Mouse (Mus musculus) intestine, embryonic 14.5 days (tissue): Measurements from ENCODE around the gene Itga1. TPM values are rescaled to one million over a fixed set of nuclear protein-coding genes. Genes with fewer than 3 reads are reported as not detected.

ENCODE experiments used
- ATAC-seq: fragments of 200-750 bp; cut with Nextera tagmentation; replicated peaks from 2 replicates; pipeline ENCODE4 v1.8.0; 2017; ENCODE audit warnings: low read depth, moderate number of reproducible peaks, moderate TSS enrichment, moderate library complexity; ENCODE audit not compliant: low FRiP score, low TSS enrichment
- DNase-seq: peaks from one replicate; pipeline ENCODE4 v3.0.0-alpha.2; 2018; ENCODE audit warnings: low spot score
- H3K27ac ChIP-seq: fragments of 300-500 bp; sonication (generic); 2 replicates; pipeline ENCODE4 v1.5.1; 2014; ENCODE audit warnings: low read depth, mild to moderate bottlenecking, control low read depth
- H3K27me3 ChIP-seq: fragments of 300-500 bp; sonication (generic); replicated peaks from 2 replicates; pipeline ENCODE4 v1.6.1; 2014; ENCODE audit warnings: low read length, control low read depth; ENCODE audit not compliant: control insufficient read depth, insufficient read depth
- H3K36me3 ChIP-seq: fragments of 300-500 bp; sonication (generic); 2 replicates; pipeline ENCODE4 v1.6.1; 2014; ENCODE audit warnings: low read length, control low read depth; ENCODE audit not compliant: control insufficient read depth, insufficient read depth
- H3K4me1 ChIP-seq: fragments of 300-500 bp; sonication (generic); replicated peaks from 2 replicates; pipeline ENCODE4 v1.6.1; 2014; ENCODE audit warnings: low read length, control low read depth, mixed read lengths; ENCODE audit not compliant: control insufficient read depth, insufficient read depth
- H3K4me2 ChIP-seq: fragments of 300-500 bp; sonication (generic); 2 replicates; pipeline ENCODE4 v1.6.1; 2014; ENCODE audit warnings: low read length
- H3K4me3 ChIP-seq: fragments of 300-500 bp; sonication (generic); 2 replicates; pipeline ENCODE4 v1.5.1; 2014; ENCODE audit warnings: low read depth, low read length, control low read depth, mixed read lengths
- H3K9ac ChIP-seq: fragments of 300-500 bp; sonication (generic); 2 replicates; pipeline ENCODE4 v1.6.1; 2014; ENCODE audit warnings: mild to moderate bottlenecking, low read length
- H3K9me3 ChIP-seq: fragments of 300-500 bp; sonication (generic); 2 replicates; pipeline ENCODE4 v1.6.1; 2016; ENCODE audit warnings: low read length, control low read depth; ENCODE audit not compliant: control insufficient read depth
- WGBS: fragments of 180-500 bp; shearing (Covaris S2); extraction: QIAGEN DNeasy Blood & Tissue Kit; methylation state at CpG from one replicate; pipeline ENCODE4 v1.1.7; 2014; 5-methylcytosine and 5-hydroxymethylcytosine counted together
- polyA plus RNA-seq: library from polyadenylated mRNA; unstranded; fragments of >200 nt; fragmentation: Nextera tagmentation; extraction: Ambion mirVana; gene quantifications from 2 replicates; pipeline ENCODE4 v1.2.1, GENCODE M21; 2014

Itga1 gene
- polyA plus RNA-seq, 1 experiment from 2014 or later = 23.3 TPM

GRCm38 (mm10) chr13:114924785-114925184 lies 177.0 kb downstream of the Itga1 start:
- no peak overlapping the region for H3K27ac ChIP-seq
- ATAC-seq (no peak), DNase-seq (no peak)
- H3K4me1 ChIP-seq = 0 out of 2 replicates have a peak, but pooled peaks cover 7% of the 10 kb centered on the region
- H3K9me3 ChIP-seq = no peaks in the 10 kb centered on the region
- no peak overlapping the region for H3K9ac ChIP-seq
- H3K27me3 ChIP-seq = no peaks in the 10 kb centered on the region
- H3K36me3 ChIP-seq = no peaks in the 10 kb centered on the region
- no peak overlapping the region for H3K4me3 ChIP-seq
- WGBS = 71% methylated on average over 1 of the region's 1 CpGs
- no peak overlapping the region for H3K4me2 ChIP-seq

DNA sequence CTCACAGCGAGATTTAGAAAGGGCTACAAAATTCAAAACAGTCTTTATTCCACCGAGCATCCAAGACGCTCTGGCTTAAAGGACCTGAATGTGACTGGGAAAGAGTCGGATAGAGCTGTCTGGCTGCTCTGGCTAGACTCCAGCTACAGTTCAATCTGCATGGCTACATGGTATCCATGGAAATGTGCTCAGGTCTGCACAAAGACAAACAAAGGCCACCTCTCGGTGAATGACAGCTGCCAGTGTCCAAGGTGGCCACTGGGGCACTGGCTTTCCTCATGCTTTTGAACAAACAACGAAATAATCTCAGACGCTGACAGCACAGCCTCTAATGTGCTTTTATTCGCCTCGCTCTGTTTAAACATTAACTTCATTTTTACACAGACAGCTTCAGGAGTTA lies 178.4 kb downstream of the Itga1 start:
- Histone ChIP-seq H3K27ac (no peak overlapping the region), H3K4me3 (no peak overlapping the region), H3K36me3 (no peaks in the 10 kb centered on the region), H3K4me2 (peak overlapping the region; percentile 20), H3K4me1 (0 out of 2 replicates have a peak, but pooled peaks cover 7% of the 10 kb centered on the region), H3K9ac (no peak overlapping the region), H3K27me3 (no peaks in the 10 kb centered on the region), H3K9me3 (no peaks in the 10 kb centered on the region)
- DNase-seq (no peak), ATAC-seq (peak; percentile 88)
- 35% methylated on average over 9 of the region's 9 CpGs for WGBS

DNA sequence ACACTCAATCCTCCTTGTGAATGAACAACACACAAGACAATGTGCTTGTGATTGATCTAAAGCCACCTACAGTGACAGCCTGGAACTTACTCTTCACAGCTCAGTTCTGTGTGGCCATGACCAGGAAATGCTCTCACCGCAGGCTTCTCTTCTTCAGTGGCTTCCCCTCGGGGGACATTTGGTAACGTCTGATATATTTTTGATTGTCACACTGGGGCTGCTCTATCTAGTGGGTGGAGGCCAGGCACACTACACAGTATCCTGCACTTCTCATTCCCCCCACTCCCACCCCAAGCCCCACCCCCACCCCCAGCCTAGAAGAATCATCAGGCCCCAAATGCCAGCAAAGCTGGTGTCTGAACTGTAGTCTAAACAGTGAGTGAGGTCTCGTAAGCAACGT lies 186.0 kb downstream of the Itga1 start:
- no peak overlapping the region for H3K4me2 ChIP-seq
- H3K9me3 ChIP-seq = no peaks in the 10 kb centered on the region
- peaks cover 9% of the 10 kb centered on the region; the same call in 1 of the 2 replicates for H3K4me1 ChIP-seq
- no peak for ATAC-seq
- H3K36me3 ChIP-seq = no peaks in the 10 kb centered on the region
- no peak overlapping the region for H3K9ac ChIP-seq
- no peak overlapping the region for H3K27ac ChIP-seq
- WGBS = 40% methylated on average over 5 of the region's 5 CpGs
- no peak for DNase-seq
- H3K4me3 ChIP-seq = no peak overlapping the region
- no peaks in the 10 kb centered on the region for H3K27me3 ChIP-seq

- DNase-seq (no peak), ATAC-seq (peak; percentile 85)
- no peaks in the 10 kb centered on the region for H3K27me3 ChIP-seq
- no peaks in the 10 kb centered on the region for H3K9me3 ChIP-seq
- peaks cover 9% of the 10 kb centered on the region; the same call in 1 of the 2 replicates for H3K4me1 ChIP-seq
- H3K4me2 ChIP-seq = no peak overlapping the region
- no peak overlapping the region for H3K9ac ChIP-seq
- no peak overlapping the region for H3K4me3 ChIP-seq
- WGBS = 51% methylated on average over 4 of the region's 4 CpGs
- no peaks in the 10 kb centered on the region for H3K36me3 ChIP-seq
- no peak overlapping the region for H3K27ac ChIP-seq
Measured at GRCm38 (mm10) chr13:114914963-114915362, 186.8 kb downstream of the Itga1 start.

- Histone ChIP-seq H3K27me3 (no peaks in the 10 kb centered on the region), H3K27ac (peak overlapping the region; percentile 47), H3K4me3 (no peak overlapping the region), H3K36me3 (no peaks in the 10 kb centered on the region), H3K4me1 (peaks cover 9% of the 10 kb centered on the region; the same call in 1 of the 2 replicates), H3K9me3 (no peaks in the 10 kb centered on the region), H3K4me2 (0 out of 2 replicates have a peak overlapping the region, but pooled peaks have one; percentile 1), H3K9ac (no peak overlapping the region)
- ATAC-seq (peak; percentile 41; the same call in 1 of the 2 replicates), DNase-seq (no peak)
- WGBS = 81% methylated on average over 4 of the region's 4 CpGs
Measured at GRCm38 (mm10) chr13:114914559-114914958, 187.2 kb downstream of the Itga1 start.

GRCm38 (mm10) chr13:114910629-114911028 lies 191.1 kb downstream of the Itga1 start:
- H3K4me1 ChIP-seq = peaks cover 2% of the 10 kb centered on the region; the same call in 1 of the 2 replicates
- 84% methylated on average over 9 of the region's 9 CpGs for WGBS
- no peak overlapping the region for H3K9ac ChIP-seq
- H3K4me2 ChIP-seq = no peak overlapping the region
- H3K9me3 ChIP-seq = no peaks in the 10 kb centered on the region
- ATAC-seq (no peak), DNase-seq (no peak)
- H3K27ac ChIP-seq = no peak overlapping the region
- H3K36me3 ChIP-seq = no peaks in the 10 kb centered on the region
- H3K4me3 ChIP-seq = no peak overlapping the region
- H3K27me3 ChIP-seq = no peaks in the 10 kb centered on the region

- H3K4me1 ChIP-seq = no peaks in the 10 kb centered on the region
- no peak overlapping the region for H3K9ac ChIP-seq
- H3K9me3 ChIP-seq = no peaks in the 10 kb centered on the region
- H3K4me2 ChIP-seq = no peak overlapping the region
- no peaks in the 10 kb centered on the region for H3K36me3 ChIP-seq
- ATAC-seq = no peak
- WGBS = 88% methylated on average over 5 of the region's 5 CpGs
- no peak overlapping the region for H3K27ac ChIP-seq
- no peak for DNase-seq
- H3K4me3 ChIP-seq = no peak overlapping the region
- no peaks in the 10 kb centered on the region for H3K27me3 ChIP-seq
Measured at GRCm38 (mm10) chr13:114909514-114909913, 192.2 kb downstream of the Itga1 start.

DNA sequence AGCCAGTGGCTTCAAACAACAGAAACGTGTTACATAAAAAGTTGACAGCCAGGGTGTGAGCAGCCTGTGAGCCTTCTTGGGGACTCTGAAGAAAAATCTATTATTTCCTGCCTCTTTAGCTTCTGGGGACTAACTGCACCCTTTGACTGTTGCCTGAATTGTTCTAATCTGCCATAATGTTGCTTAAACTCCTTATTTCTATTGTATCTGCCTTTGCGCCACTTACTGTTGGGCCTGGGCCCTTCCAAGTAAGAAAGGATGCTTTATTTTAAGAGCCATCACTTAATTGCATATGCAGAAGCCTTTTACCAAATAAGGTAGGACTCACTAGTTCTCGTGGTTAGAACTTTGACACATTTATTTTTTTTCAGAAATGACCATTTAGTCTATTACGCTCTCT lies 193.9 kb downstream of the Itga1 start:
- ATAC-seq (no peak), DNase-seq (no peak)
- H3K4me2 ChIP-seq = no peak overlapping the region
- WGBS = 83% methylated on average over 4 of the region's 4 CpGs
- no peaks in the 10 kb centered on the region for H3K36me3 ChIP-seq
- H3K9ac ChIP-seq = no peak overlapping the region
- no peak overlapping the region for H3K27ac ChIP-seq
- no peak overlapping the region for H3K4me3 ChIP-seq
- no peaks in the 10 kb centered on the region for H3K4me1 ChIP-seq
- no peaks in the 10 kb centered on the region for H3K9me3 ChIP-seq
- H3K27me3 ChIP-seq = no peaks in the 10 kb centered on the region
